Mouse (Mus musculus): ENCODE data around the gene Zfp94. TPM values are rescaled to one million over a fixed set of nuclear protein-coding genes. Genes with fewer than 3 reads are reported as not detected.

The Zfp94 gene
- polyA plus RNA-seq, 2 experiments: 1.4 to 1.8 TPM

DNA sequence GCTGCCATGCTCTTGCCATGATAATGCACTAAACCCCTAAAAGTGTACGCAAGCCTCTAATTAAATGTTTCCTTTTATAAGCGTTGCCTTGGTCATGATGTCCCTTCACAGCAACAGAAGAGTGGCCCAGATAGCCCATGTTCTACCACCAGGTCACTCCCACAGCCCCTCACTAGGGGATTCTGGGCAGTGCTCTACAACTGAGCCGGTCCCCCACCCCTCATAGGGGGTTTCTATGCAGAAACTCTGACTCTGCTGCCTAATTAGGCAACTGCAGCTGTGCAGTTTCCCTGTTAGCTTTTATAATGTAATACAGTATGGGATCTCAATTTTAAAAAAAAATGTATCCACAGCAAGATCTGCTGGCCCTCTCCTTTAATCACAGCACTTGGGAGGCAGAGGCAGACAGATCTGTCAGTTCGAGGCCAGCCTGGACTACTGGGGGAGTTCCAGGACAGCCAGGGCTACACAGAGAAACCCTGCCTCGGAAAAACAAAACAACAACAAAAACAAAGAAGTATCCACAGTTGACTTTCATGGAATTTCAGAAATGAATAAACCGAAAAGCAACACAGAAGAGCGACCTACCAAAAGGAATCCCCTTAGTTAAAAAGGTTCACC, 46.7 kb downstream of the Zfp94 start:
- peak overlapping the region; percentile 20; the same call in 1 of the 2 replicates for H3K9ac ChIP-seq (replicated peaks)
- H3K9me3 ChIP-seq (ENCODE audit: control insufficient read depth, low read length): no peaks in the 10 kb centered on the region
- no peak overlapping the region for H3K27ac ChIP-seq
- DNase-seq (ENCODE audit: low read depth in 3 of 3, low spot score in 3 of 3): no peak
- H3K4me2 ChIP-seq (ENCODE audit: low read depth): peak overlapping the region; percentile 73
- peak; percentile 13; the same call in 1 of the 2 replicates for ATAC-seq (ENCODE audit: insufficient read depth)
- TF ChIP-seq CTCF (IDR thresholded peaks at IDR 0.05; ENCODE audit: low read depth): no peak
- TF ChIP-seq EP300 (IDR thresholded peaks at IDR 0.05; ENCODE audit: low read depth): no peak
- no peaks in the 10 kb centered on the region; a peak in 1 of 4 replicates for H3K4me1 ChIP-seq (replicated peaks; ENCODE audit: control insufficient read depth in 2 of 2, insufficient read depth in 2 of 2, low read length in 1 of 2)
- 31% methylated on average over 7 of the region's 7 CpGs for WGBS (ENCODE audit: insufficient replicate concordance)
- peak overlapping the region; percentile 59 to 61 for H3K4me3 ChIP-seq (ENCODE audit: insufficient read depth in 1 of 2, low read depth in 2 of 2, low read length in 2 of 2)
- H3K27me3 ChIP-seq (ENCODE audit: control insufficient read depth, insufficient read depth, low read length): no peaks in the 10 kb centered on the region
- no peaks in the 10 kb centered on the region for H3K36me3 ChIP-seq (replicated peaks; ENCODE audit: control insufficient read depth, insufficient read depth, low read depth)

DNA sequence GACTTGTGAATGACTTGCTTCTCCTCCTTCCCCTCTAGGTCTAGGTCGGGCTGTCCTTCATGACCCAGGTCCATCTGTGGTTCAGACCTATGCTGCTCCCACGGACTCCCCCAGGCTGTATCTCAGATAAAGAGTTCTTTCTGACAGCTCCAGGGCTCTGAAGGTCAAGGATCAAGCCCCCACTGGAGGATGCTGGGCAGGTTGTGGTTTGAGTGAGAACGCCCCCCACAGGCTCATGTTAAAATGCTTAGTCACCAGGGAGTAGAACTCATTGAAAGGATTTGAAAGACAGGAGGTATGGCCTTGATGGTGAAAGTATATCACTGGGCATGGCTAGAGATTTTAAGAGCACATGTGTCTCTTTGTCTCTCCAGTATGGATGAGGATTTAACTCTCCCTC, 47.2 kb downstream of the Zfp94 start:
- Histone ChIP-seq H3K36me3 (replicated peaks; ENCODE audit: control insufficient read depth, insufficient read depth, low read depth) (no peaks in the 10 kb centered on the region), H3K4me2 (ENCODE audit: low read depth) (no peak overlapping the region), H3K9me3 (ENCODE audit: control insufficient read depth, low read length) (no peaks in the 10 kb centered on the region), H3K4me3 (ENCODE audit: insufficient read depth in 1 of 2, low read depth in 2 of 2, low read length in 2 of 2) (no peak overlapping the region), H3K27me3 (ENCODE audit: control insufficient read depth, insufficient read depth, low read length) (no peaks in the 10 kb centered on the region), H3K27ac (no peak overlapping the region), H3K9ac (replicated peaks) (no peak overlapping the region), H3K4me1 (replicated peaks; ENCODE audit: control insufficient read depth in 2 of 2, insufficient read depth in 2 of 2, low read length in 1 of 2) (no peaks in the 10 kb centered on the region; a peak in 1 of 4 replicates)
- TF ChIP-seq CTCF (IDR thresholded peaks at IDR 0.05; ENCODE audit: low read depth) (no peak), EP300 (IDR thresholded peaks at IDR 0.05; ENCODE audit: low read depth) (no peak)
- WGBS (ENCODE audit: insufficient replicate concordance): 42% methylated on average over 3 of the region's 3 CpGs
- ATAC-seq (ENCODE audit: insufficient read depth) (no peak), DNase-seq (ENCODE audit: low read depth in 3 of 3, low spot score in 3 of 3) (no peak)

DNA sequence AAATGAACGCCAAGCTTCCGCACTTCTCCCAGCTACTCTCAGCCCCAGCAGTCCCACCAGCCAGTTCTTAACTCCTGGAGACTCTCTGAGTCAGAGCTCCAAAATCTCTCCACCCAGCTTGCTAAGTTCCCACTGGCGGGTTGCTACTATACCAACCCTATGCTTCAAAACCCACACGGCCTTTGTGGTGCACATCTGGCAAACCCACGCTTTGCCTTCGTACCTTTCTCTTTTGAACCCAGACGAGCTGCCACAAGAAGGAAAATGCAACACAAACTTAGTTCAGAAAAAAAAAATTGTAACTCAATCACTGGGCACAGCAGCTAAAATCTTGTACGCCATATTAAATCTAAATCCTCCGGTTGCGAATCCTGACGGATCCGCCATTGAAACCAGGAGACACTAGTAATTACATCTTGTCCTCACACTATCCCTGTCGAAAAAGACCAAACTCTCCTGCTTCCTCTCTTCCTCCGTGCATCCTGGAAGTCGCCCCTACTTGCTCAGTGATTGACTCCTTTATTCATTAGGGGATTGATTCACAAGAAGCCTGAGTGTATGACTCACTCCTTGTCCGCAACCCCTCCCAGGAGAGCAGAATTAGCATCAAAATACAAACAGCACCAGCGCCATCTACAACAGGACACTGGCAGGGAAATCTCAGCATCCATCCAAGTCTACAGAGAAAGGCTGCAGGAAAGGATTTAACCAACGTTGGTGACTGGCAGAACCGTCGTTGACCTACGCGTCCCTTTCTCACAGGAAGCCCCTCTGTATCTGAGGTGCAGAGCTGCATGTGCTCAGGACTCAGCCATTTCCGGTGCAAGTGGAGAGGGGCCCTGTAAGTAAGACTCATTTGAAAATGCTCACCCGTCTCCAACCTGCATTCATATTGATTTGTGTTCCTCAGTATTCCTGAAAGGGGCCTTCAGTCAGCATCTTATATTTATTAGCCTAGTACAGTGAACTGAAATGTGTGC, 48.0 kb downstream of the Zfp94 start:
- H3K9ac ChIP-seq (replicated peaks): no peak overlapping the region
- no peak overlapping the region for H3K4me2 ChIP-seq (ENCODE audit: low read depth)
- H3K27ac ChIP-seq: no peak overlapping the region
- H3K4me1 ChIP-seq (replicated peaks; ENCODE audit: control insufficient read depth in 2 of 2, insufficient read depth in 2 of 2, low read length in 1 of 2): no peaks in the 10 kb centered on the region; a peak in 1 of 4 replicates
- H3K4me3 ChIP-seq (ENCODE audit: insufficient read depth in 1 of 2, low read depth in 2 of 2, low read length in 2 of 2): no peak overlapping the region
- H3K27me3 ChIP-seq (ENCODE audit: control insufficient read depth, insufficient read depth, low read length): no peaks in the 10 kb centered on the region
- H3K36me3 ChIP-seq (replicated peaks; ENCODE audit: control insufficient read depth, insufficient read depth, low read depth): no peaks in the 10 kb centered on the region
- 64% methylated on average over 24 of the region's 24 CpGs for WGBS (ENCODE audit: insufficient replicate concordance)
- no peaks in the 10 kb centered on the region for H3K9me3 ChIP-seq (ENCODE audit: control insufficient read depth, low read length)
- no peak for ATAC-seq (ENCODE audit: insufficient read depth)
- TF ChIP-seq CTCF (IDR thresholded peaks at IDR 0.05; ENCODE audit: low read depth) (no peak), EP300 (IDR thresholded peaks at IDR 0.05; ENCODE audit: low read depth) (no peak)
- DNase-seq (ENCODE audit: low read depth in 3 of 3, low spot score in 3 of 3): no peak

DNA sequence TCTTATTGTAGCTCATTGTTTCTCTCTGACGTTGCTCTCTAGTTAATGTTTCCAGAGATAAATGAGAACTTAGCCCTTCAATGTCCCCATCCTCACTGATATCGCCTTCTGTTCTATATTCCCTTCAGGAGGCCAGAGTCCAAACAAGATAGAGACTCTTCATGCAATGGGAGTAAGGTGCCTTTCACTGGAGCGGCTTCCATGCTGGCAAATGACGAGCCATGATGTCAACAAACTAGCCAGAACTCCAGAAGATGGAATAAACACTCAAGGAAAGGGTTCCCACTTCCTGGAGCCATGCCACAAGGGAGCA, 56.5 kb downstream of the Zfp94 start:
- no peak overlapping the region for H3K27ac ChIP-seq
- H3K27me3 ChIP-seq (ENCODE audit: control insufficient read depth, insufficient read depth, low read length): no peaks in the 10 kb centered on the region
- no peak overlapping the region for H3K4me3 ChIP-seq (ENCODE audit: insufficient read depth in 1 of 2, low read depth in 2 of 2, low read length in 2 of 2)
- TF ChIP-seq CTCF (IDR thresholded peaks at IDR 0.05; ENCODE audit: low read depth) (no peak), EP300 (IDR thresholded peaks at IDR 0.05; ENCODE audit: low read depth) (no peak)
- no peak for ATAC-seq (ENCODE audit: insufficient read depth)
- no peak overlapping the region for H3K9ac ChIP-seq (replicated peaks)
- no peaks in the 10 kb centered on the region for H3K36me3 ChIP-seq (replicated peaks; ENCODE audit: control insufficient read depth, insufficient read depth, low read depth)
- no peaks in the 10 kb centered on the region for H3K9me3 ChIP-seq (ENCODE audit: control insufficient read depth, low read length)
- H3K4me2 ChIP-seq (ENCODE audit: low read depth): no peak overlapping the region
- H3K4me1 ChIP-seq (replicated peaks; ENCODE audit: control insufficient read depth in 2 of 2, insufficient read depth in 2 of 2, low read length in 1 of 2): no peaks in the 10 kb centered on the region
- 68% methylated on average over 4 of the region's 4 CpGs for WGBS (ENCODE audit: insufficient replicate concordance)
- DNase-seq (ENCODE audit: low read depth in 3 of 3, low spot score in 3 of 3): no peak

DNA sequence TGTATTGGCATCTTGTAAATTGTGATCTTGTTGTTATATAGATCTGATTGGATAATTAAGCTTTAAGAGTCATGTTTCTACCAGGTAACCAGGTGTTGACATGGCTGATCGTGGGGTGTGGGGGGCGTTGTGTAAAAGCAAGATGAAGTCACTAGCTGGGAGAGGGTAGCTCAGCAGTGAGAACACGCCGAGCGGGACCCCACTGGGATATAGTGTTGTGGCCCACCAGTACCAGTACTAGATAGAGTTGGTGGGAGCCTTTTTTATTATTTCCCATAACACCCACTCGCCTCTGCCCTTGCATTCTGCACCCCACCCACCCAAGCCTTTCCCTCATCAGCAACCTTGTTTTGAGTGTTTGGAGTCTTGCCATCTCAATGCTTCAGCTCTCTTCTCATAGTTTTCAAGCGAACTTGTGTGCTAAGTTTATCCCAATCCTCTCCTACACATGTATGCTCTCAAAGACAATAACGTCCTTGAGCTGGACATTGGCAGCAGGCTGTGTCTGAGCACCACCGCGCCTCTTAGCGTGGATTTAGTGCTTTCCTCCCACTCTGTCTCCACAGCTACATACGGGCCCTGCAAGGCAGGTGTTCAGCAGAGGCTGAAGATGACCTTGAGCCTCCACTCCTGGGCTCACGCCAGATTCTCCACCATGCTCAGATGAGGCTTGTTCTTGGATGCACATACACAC, 57.0 kb downstream of the Zfp94 start:
- Histone ChIP-seq H3K27me3 (ENCODE audit: control insufficient read depth, insufficient read depth, low read length) (no peaks in the 10 kb centered on the region), H3K4me2 (ENCODE audit: low read depth) (no peak overlapping the region), H3K27ac (no peak overlapping the region), H3K4me3 (ENCODE audit: insufficient read depth in 1 of 2, low read depth in 2 of 2, low read length in 2 of 2) (no peak overlapping the region), H3K9ac (replicated peaks) (no peak overlapping the region), H3K36me3 (replicated peaks; ENCODE audit: control insufficient read depth, insufficient read depth, low read depth) (no peaks in the 10 kb centered on the region), H3K4me1 (replicated peaks; ENCODE audit: control insufficient read depth in 2 of 2, insufficient read depth in 2 of 2, low read length in 1 of 2) (no peaks in the 10 kb centered on the region), H3K9me3 (ENCODE audit: control insufficient read depth, low read length) (no peaks in the 10 kb centered on the region)
- TF ChIP-seq EP300 (IDR thresholded peaks at IDR 0.05; ENCODE audit: low read depth) (no peak), CTCF (IDR thresholded peaks at IDR 0.05; ENCODE audit: low read depth) (no peak)
- WGBS (ENCODE audit: insufficient replicate concordance): 70% methylated on average over 13 of the region's 13 CpGs
- DNase-seq (ENCODE audit: low read depth in 3 of 3, low spot score in 3 of 3) (no peak), ATAC-seq (ENCODE audit: insufficient read depth) (no peak)

Data from liver, embryonic 14.5 days (tissue).